Mouse (Mus musculus) v-Abl transformed pro-B cells (cell line): ENCODE results near the gene Tssk6.

Experiments used
- in situ Hi-C, 2 experiments: fragments of 400-800 bp; cut with MboI; formaldehyde crosslinking; loops; one replicate each; pipeline ENCODE4 v1.15.1; 2025; ENCODE audit not compliant: unreplicated experiment in 2 of 2

The Tssk6 gene

DNA sequence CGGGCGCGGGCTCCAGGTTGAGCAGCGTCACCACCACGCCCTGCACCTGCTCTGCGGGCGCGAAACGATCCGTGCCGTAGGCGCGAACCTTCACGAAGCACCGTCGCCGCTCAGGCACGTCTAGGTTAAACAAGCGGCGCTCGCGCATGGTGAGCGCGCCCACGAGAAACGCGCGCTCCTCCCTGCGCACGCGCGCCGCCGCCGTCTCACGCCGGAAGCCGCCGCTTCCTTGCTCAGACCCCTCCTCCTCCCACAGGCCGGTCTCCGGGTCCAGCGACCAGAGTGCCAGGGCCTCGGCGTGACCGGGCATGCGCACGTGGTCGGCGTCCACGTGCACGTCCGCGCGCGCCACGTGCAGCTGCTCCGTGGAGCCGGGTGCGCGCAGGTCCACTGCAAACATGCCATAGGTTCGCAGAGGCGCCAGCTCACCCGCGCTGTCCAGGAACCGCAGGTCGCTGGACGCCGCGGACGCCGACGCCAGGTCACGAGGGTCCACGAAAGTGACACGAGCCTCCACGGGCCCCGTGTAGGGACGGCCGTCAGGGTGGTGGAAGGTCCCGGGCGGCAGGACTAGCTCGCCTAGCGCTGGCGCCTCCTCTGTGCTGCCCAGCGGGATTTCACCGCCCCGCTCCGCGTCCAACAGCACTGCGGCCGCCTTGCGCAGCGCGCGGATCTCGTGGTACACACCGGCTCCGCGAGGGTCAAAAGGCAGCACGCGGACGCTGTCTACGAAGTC is 19.8 kb upstream of the Tssk6 start:
- in situ Hi-C loops, result no loop called here

DNA sequence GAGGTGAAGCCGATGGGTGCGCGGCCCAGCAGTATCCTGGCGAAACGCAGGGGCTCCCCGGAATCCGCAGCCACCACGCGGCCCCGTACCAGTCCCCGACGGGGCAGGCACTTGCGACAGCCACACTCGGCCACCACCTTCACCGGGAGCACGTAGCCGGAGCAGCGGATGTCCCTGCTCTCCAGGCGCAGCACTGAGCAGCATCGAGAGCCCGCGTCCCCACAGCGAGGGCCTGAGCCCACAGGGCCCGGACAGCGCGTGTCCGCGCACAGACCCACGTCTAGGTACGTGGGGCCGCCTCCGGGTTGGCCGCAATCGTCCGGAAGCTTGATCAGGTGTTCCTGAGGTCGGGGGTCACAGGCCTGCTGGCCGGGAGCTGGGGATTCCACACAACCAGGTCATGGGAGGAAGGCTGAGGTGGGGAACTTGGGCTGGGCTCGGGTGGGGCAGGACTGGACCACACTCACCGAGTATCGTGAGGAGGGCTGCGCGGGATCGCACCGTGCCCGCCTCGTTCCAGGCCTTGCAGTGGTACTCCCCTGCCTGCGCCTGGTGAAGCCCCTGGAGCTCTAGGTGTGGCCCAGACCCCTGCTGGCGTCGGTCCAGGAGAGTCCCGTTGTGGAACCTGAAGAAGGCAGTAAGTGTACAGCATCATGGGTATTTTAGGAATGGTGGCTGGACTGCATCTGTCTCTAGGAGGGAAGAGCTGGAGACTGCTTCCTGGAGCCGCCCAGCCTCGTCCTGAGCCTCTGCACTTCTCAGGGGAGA is 19.0 kb upstream of the Tssk6 start:
- in situ Hi-C loops, result no loop called here

DNA sequence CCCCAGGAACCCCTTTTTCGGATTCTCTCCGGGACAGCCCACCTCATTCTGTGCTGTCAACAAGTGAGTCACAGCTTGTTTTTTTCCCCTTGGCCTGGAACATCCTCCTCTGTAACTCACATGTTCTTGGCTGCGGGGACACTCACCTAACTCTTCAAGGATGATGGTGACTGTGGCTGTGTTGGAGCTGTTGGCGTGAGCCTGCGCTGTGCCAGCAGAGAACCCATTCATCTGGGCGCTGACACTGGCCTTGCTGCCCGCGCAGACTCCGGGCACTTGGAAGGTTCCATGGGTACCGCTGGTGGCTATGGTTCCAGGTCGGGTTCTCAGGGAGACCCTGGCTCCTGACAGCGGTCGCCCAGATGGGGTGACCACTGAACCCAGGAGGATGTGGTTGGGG is 17.8 kb upstream of the Tssk6 start:
- in situ Hi-C loops, result no loop called here

DNA sequence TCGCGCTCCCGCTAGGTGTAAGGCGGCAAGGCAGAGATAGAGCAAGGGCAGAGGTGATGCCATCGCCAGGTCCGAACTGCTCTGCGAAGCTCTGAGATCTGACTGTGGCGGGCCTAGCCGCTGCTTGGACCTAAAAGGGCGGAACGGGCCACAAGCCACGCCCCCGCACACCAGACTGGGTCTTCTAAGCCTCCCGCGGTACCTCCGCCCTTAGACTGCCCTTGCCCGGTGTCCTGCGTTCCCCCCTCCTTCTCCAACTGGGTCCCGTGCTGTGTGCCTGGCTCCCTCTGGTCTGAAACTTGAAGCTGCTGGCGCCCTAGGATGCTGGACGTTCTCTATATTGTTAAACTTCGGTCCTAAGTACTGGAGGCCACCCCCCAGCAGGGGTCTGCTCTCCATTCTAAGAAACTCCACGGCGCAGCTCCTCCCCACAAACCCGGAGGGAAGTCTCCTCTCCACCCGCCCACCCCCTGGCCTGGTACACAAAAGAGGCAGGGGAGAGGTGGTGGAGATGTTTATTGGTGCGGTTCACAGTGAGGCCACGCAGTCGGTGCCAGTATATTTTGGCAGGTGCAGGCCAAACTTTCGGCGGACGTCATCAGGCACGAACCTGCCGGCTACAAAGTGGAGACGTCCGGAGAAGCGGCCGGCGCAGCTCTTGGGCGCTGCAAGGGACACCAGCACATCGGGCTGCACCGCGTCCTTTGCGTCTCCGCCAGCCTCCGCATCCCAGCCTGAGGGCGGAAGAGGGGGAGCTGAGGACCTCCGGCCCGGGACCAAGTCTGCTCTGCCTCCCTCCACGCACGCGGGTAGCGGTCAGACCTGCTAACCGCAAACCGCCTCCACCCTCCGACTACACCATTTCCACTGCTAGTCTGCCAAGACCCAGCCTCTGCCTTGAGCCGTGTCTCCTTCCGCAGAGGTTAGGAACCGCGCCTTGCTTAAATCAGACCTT is 14.4 kb upstream of the Tssk6 start, which contains the start of gene Cilp2:
TSS of gene Cilp2 (minus strand) at position 399 of the 955 bp plus-strand sequence.
- in situ Hi-C loops, result no loop called here

DNA sequence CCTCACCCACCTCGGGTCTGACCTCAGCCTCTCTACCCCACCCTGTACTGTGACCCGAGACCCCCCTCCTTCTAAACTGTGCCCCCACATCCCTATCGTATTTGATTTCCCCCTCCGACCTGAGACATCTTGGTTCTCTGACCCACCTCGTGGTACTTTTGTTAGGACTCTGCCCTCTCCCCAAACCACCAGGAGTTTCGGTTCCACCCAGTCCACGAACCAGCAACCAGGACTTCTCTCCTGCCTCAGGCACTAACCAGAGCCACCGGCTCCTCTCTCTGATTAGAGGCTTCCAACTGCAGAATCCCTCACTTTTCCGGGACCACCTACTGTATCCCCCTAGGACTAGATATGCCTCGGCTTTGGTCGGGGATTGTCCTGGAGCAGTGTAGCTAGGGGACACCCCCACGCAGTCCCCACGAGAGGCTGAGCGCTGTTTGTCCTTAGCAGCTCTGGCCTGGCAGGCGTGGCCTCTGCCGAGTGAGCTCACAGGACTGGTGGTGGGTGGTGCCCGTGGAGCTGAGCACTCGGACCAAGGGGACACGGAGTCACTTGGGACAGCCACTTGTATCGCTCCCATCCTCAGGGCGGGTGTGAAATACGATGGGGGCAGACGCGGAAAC is 13.6 kb upstream of the Tssk6 start:
- in situ Hi-C loops, result no loop called here

DNA sequence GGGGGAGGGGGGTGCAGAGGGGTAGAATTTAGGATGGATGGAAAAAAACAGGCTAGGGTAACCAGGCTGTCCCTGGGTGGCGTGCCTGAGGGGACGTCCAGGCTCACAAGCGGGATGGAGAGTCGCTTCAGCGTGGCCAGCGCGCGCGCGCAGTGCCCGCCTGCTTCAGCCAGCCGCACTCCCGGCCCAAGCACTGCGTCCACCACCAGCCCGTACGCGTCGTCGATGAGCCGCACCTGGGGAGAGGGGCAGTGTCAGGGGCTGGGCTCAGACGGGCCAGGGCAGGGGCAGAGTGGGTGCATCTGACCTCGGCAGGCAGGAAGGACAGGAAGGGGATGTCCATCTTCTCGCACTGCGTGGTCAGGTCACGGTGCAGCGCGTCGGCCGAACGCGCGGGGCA is 13.1 kb upstream of the Tssk6 start:
- in situ Hi-C loops, result no loop called here

DNA sequence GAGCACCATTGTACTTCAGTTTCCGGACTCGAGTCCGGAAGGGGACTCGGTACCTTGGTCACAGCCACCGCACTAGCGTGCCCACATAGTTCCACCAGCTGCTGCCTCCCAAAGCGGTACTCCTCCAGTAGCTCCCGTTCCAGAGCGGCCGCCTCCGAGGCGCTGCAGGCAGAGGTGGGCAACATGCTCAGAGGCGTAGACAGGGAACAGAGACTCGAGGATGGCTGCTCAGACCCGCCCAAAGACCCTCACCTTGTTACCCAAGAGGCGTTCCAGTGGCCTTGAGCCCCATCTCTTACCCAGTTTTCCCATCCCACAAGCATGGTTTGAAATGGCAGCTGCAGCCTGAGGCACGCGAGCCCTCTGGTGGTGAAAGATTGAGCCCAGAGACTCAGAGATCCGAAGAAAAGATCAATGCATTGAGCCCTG is 11.2 kb upstream of the Tssk6 start:
- in situ Hi-C loops, result no loop called here

DNA sequence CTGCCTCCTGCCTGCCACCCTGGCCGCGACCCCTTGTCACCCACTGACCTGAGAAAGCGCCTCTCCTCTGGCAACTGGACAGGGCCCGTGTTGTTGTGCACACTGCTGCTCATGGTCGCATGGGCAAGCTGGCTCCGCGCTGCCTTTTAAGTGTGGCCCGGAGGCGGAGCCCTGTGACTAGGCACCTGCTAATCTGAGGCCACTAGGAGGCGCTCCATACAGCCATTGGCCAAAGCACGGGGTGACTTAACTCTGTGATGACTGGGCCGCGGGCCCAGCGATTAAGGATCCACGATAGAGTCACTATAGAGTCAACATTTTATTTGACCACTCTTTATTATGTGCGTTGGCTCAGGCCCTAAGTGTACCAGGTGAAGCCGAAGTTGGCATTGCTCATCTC is 8.1 kb upstream of the Tssk6 start:
- in situ Hi-C loops, result no loop called here

DNA sequence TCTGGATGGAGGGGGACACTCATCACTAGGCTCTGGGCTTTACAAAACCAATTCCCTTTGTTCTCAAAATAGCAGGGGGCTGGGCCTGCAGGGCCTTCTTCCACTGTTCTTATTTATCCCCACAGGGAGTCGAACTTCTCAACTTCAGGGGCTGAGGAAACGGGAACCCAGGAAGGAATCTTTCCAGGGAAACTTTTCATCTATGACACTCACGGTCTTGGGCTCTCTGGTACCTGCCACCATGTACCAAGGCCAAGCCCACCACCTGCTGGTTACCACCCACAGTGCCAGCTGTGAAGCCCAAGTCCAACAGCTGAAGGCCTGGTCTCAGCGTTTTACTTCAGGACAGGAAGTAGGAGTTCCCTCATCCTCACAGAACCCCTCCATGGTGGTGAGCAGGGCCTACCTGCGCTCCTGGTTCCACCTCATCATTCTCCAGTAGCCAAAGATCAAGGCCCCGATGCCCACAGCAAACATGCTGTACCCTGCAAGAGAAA is 7.1 kb upstream of the Tssk6 start:
- in situ Hi-C loops, result no loop called here

DNA sequence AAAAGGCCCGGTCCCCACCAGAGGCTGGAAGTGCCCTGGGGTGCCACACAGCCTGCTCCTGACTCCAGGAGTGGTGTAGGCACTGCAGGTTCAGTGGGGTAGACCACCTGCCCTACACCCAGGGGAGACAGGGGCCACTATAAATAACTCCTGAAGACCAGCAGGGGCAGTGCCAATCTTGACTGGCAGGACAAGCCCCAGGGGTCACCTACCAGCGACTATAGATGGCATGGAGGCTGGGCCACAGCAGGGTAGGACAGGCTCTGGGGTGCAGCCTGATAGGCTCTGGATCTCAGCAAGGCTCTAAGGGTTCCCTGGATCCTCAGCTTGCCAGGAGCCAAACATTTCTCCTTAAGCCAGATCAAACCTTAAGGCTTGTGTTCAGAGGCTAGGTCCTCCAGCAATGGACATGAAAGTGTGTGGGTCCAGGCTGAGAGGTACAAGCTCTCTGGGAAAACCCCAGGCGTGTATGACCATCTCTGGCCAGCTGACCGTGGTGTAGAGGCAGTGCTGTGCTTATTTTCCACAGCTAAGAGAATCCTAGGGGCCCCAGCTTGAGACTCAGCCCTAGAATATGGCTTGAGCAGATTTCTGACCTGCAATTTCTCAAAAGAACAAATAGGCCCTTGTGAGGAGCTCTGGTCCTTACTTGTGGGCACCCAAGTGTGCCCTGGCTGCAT is 6.1 kb upstream of the Tssk6 start:
- in situ Hi-C loops, result no loop called here

DNA sequence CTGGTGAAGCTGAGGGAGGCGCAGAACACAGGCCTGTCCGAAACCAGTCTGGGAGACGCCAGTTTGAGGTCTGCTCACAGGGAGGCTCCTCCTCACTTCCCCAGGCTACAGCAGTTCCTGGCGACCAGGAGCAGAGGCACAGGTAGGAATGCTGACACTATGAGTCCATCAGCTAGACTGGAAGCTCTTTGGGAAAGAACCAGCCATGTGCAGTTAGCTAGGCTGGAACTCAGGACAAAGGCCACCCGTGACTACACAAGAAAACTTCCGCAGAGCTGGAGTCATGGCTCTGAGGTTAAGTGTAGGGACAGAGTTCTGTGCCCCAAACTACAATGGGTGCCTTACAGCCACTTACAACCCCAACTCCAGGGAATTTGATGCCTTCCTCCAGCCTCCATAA is 4.1 kb upstream of the Tssk6 start:
- in situ Hi-C loops, result no loop called here

DNA sequence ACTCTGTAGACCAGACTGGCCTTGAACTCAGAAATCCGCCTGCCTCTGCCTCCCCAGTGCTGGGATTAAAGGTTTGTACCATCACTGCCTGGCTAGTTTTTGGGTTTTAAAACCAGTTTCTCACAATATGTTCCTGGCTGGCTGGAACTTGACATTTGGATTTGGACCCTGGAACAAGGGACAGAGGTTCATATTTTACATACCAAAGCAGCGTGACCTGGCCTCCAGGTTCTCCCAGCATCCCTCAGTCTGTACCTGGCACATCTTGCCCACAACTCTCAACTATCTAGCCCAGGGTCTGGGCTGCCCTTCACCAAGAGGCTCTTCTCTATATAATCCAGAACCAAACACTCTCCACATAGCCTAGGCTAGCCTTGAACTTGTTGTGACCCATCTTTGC is 2.1 kb upstream of the Tssk6 start:
- in situ Hi-C loops, result no loop called here

DNA sequence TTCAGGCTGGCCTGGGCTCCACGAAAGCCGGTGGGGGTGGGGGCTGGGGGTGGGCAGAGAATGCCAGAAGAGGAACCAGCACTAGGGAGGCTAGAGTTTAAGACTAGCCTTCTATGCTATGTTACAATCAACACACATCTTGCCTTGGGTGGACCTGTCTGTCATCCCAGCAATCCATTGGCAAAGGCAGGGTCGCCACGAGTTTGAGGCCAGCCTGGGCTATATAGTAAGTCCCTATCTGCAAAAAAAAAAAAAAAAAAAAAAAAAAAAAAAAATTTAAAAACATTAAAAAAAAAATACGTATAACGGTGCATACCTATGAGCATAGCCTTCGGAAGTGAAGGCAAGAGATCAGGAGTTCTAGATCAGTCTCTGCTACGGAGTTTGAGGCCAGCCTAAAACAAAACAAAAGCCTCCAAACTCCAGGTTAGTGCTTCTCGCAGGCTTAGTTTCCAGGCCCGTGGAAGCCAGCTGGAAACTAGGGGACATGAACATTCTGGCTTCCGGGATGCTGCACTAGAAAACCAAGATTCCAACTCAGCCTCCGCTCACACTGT is 1.0 kb upstream of the Tssk6 start:
- in situ Hi-C loops, result no loop called here

DNA sequence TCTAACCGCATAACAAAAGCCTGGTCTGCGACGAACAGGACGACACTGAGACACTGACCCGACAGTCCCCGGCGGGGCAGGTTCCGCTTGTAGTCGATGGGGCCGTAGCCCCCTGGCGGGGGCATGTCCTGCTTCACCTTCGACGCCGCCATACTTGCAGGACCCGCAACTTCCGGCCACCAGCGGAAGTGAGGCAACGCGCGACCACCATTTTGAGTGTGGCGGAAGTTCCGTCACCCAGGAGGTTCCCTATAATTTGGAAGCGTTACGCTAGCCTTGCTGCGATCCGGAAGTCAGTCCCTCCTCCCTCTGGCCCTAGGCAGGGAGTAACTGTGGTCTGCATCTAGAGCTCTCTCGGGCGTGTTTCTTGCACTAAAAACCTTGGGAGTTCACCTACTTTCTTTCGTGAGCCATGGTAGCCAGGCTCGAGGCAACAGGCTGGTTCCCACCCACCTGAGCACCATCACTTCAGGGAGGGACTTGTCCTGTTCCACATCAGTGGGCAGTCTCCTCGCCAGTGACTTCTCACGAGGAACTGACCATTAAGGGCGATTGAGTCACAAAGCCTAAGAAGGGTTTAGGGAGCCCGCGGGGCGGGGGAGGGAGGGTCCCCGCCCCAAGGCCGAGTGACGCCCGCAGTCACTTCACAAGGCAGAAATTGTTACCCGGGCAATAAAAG is 361 bp upstream of the Tssk6 start:
- in situ Hi-C loops, result no loop called here

DNA sequence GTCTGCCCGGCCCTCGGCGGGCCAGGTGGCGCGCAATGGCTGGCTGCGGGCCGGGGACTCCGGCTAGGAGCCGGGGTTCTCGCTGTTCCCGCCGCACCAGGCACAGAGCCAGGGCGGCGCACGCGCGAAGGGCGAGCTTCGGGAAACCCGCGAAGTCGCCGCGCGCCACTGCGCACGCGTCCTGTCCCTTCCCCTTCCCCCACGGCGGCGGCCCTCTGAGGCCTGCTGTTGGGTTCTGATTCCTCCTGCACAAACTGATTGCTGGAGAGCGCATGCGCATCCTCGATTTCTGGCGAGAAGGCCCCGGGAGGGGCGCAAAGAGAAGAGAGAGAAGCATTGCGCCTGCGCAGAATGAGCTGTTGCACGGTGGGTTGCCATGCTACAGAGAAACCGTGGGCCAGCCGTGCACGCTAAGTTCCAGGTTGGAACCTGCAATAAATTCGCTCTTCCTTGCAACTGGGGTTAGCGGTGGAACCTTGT is 1.1 kb downstream of the Tssk6 start:
- in situ Hi-C loops, result no loop called here

DNA sequence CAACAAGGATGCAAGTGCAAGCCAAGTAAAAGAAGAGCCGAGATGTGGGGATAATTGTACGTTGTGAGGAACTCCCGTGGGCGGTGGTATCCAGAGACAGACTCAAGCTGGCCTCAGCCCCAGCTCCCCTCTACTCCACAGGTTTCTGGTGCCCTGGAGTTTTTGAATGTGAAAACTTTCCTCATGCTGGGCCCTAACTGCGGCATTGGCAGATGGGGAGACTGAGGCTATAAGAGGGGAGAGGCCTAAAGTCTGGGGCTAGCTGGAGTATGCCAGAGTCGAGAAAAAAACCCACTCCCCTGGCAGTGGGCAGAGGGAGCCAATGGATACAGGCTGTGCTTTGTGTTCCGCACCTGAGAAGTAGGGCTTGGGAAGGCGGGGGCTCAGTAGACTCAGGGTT is 2.1 kb downstream of the Tssk6 start:
- in situ Hi-C loops, result no loop called here

DNA sequence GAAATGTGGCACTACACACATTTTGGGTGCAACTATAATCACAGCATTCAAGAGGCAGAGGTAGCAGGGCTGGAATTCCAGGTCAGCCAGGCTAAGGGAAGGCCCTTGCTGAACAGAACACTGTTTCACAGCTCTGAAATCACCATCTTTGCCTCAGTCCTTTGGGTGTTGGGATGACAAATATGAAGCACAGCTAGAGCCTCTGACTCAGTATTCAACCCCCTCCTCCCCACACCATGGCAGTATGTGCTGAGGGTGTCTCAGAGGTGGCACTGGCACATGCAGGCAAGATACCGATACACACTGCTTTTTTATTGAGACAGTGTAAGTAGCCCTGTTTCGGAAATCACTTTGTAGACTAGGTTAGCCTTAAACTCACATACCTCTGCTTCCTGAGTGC is 4.3 kb downstream of the Tssk6 start:
- in situ Hi-C loops, result no loop called here

DNA sequence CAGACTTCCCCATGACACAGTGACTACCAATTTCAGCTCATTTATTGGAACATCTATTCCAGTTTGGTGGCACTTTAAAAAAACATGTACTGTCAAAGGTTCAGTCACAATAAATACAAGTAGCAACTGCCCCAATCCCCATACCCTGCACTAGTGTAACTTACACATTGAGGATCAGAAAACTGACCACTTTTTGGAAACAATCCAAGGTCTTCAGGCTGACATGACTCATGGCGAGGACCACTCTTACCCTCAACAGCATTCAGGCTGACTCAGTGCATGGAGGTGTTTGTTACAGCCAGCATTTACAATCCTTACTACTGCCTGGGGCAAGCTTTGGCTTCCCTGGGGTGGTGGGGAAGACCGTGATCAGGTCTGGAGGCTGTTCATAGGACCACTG is 5.1 kb downstream of the Tssk6 start:
- in situ Hi-C loops, result no loop called here

DNA sequence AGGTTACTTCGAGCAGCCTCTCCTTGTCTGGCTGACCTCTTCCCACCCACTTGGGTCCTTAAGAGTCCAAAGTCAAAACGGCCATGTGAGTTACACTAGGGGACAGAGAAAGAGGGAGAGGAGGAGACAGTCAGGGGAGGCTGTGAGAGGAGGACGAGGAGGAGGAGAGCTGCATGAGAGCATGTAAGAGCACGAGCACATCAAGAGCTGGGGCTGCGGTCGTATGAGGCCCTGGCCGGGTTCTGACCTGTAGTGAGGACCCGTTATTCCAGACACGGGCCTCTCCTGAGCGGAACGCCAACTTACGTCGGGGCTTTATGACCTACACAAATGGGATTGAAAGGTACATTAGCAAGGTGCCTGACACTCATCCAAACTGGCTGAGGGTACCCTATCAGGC is 9.9 kb downstream of the Tssk6 start:
- in situ Hi-C loops, result no loop called here
